Mouse (Mus musculus) heart, embryonic 15.5 days (tissue): ENCODE results near the gene 1700020L24Rik. TPM values are rescaled to one million over a fixed set of nuclear protein-coding genes. Genes with fewer than 3 reads are reported as not detected.

ENCODE experiments used
- ATAC-seq: fragments of 200-750 bp; cut with Nextera tagmentation; replicated peaks from 2 replicates; pipeline ENCODE4 v1.8.0; 2017; ENCODE audit warnings: low read depth, moderate TSS enrichment; ENCODE audit not compliant: insufficient number of reproducible peaks, insufficient read depth, low FRiP score
- H3K27ac ChIP-seq: fragments of 300-500 bp; sonication (generic); 2 replicates; pipeline ENCODE4 v1.5.1; 2015; ENCODE audit warnings: mild to moderate bottlenecking, inconsistent platforms
- H3K27me3 ChIP-seq: fragments of 300-500 bp; sonication (generic); 2 replicates; pipeline ENCODE4 v1.6.1; 2015; ENCODE audit warnings: inconsistent platforms
- H3K36me3 ChIP-seq: fragments of 300-500 bp; sonication (generic); 2 replicates; pipeline ENCODE4 v1.6.1; 2015; ENCODE audit warnings: mild to moderate bottlenecking, inconsistent platforms
- H3K4me1 ChIP-seq: fragments of 300-500 bp; sonication (generic); replicated peaks from 2 replicates; pipeline ENCODE4 v1.6.1; 2015; ENCODE audit warnings: inconsistent platforms
- H3K4me2 ChIP-seq: fragments of 300-500 bp; sonication (generic); 2 replicates; pipeline ENCODE4 v1.6.1; 2015; ENCODE audit warnings: inconsistent platforms, mild to moderate bottlenecking, moderate library complexity
- H3K4me3 ChIP-seq: fragments of 300-500 bp; sonication (generic); 2 replicates; pipeline ENCODE4 v1.5.1; 2015; ENCODE audit warnings: mild to moderate bottlenecking, inconsistent platforms
- H3K9ac ChIP-seq: fragments of 300-500 bp; sonication (generic); 2 replicates; pipeline ENCODE4 v1.6.1; 2015; ENCODE audit warnings: mild to moderate bottlenecking, inconsistent platforms
- H3K9me3 ChIP-seq: fragments of 300-500 bp; sonication (generic); replicated peaks from 2 replicates; pipeline ENCODE4 v1.6.1; 2016; ENCODE audit warnings: inconsistent platforms
- WGBS: fragments of 180-500 bp; shearing (Covaris S2); methylation state at CpG from one replicate; pipeline ENCODE4 v1.1.7; 2015; ENCODE audit warnings: mixed read lengths; 5-methylcytosine and 5-hydroxymethylcytosine counted together
- polyA plus RNA-seq: library from polyadenylated mRNA; unstranded; fragments of >200 nt; fragmentation: Nextera tagmentation; extraction: Ambion mirVana; gene quantifications from 2 replicates; pipeline ENCODE4 v1.2.1, GENCODE M21; 2015

1700020L24Rik gene
- 0.82 and 1.4 TPM in 2 replicates for polyA plus RNA-seq

GRCm38 (mm10) chr11:83437377-83437776, at the start of gene 1700020L24Rik:
1700020L24Rik (plus strand) TSS chr11:83437677.
- H3K36me3 ChIP-seq = no peaks in the 10 kb centered on the region
- peaks cover 20% of the 10 kb centered on the region for H3K4me1 ChIP-seq
- H3K4me2 ChIP-seq = no peak within 1 kb of the TSS
- H3K9me3 ChIP-seq = no peaks in the 10 kb centered on the region
- no peak for ATAC-seq
- H3K27ac ChIP-seq = no peak within 1 kb of the TSS
- peaks cover 13% of the 10 kb centered on the region for H3K27me3 ChIP-seq
- 76% methylated on average over 1 of the region's 1 CpGs for WGBS
- no peak within 1 kb of the TSS for H3K4me3 ChIP-seq
- H3K9ac ChIP-seq = no peak within 1 kb of the TSS

DNA sequence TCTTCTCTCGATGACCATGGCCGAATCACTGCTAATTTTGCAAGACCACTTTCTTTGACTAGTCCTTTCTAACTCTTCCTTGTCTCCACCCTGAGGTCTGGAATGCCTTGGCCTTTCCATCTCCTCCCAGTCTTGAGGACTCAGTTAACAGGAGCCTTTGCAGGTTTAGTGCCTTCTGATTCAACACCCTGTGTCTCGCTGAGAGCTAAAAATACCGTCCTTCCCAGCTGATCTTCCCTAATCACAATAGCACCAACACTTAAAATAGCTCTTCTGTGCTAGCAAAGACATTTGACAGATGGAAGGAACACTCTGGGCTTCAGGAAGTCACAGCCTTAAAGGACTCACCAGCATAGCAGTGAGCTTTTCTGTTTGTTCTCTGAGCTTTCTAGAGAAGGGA, 44.4 kb upstream of the 1700020L24Rik start:
- peak; percentile 69; the same call in 1 of the 2 replicates for ATAC-seq
- Histone ChIP-seq H3K9me3 (no peaks in the 10 kb centered on the region), H3K4me3 (no peak overlapping the region), H3K9ac (no peak overlapping the region), H3K27ac (peak overlapping the region; percentile 89), H3K27me3 (no peaks in the 10 kb centered on the region), H3K4me2 (peak overlapping the region; percentile 44), H3K4me1 (peaks cover 32% of the 10 kb centered on the region), H3K36me3 (peaks cover 12% of the 10 kb centered on the region; the same call in 1 of the 2 replicates)
- WGBS = 34% methylated on average over 4 of the region's 4 CpGs

DNA sequence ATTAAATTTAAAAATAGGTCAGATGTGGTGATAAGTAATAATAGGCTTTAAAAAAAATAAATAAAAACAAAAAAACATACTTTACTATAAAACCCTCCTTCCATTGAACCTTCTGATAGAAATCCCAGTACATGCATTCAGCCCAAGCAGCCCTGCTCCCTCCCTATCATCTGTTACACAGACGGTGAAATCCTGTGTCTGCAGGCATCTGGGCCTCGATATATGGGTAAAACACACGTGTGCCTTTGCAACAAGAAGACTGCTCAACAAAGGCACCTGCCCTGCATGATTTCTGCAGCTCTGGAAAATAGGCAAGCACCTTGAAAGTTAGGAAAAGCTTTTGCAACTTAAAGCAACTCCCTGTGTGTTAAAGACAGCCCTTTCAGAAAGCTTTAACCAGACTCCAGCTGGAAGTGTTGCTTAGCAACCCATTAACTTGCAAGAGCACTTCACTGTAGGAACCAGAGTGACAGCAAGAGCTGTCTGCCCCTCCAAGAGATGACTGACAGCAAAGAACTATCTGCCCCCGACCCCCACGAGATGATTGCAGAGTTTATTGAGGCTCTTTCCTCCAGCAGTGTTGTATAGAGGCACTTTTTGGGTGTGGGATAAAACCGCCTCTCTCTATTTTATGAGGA, 42.6 kb upstream of the 1700020L24Rik start:
- WGBS = 32% methylated on average over 6 of the region's 6 CpGs
- Histone ChIP-seq H3K36me3 (peaks cover 19% of the 10 kb centered on the region), H3K9me3 (no peaks in the 10 kb centered on the region), H3K9ac (no peak overlapping the region), H3K4me2 (0 out of 2 replicates have a peak overlapping the region, but pooled peaks have one; percentile 7), H3K4me3 (no peak overlapping the region), H3K27me3 (no peaks in the 10 kb centered on the region), H3K4me1 (peaks cover 32% of the 10 kb centered on the region), H3K27ac (peak overlapping the region; percentile 29; the same call in 1 of the 2 replicates)
- no peak for ATAC-seq

GRCm38 (mm10) chr11:83397626-83398025, 39.9 kb upstream of the 1700020L24Rik start:
- 83% methylated on average over 7 of the region's 7 CpGs for WGBS
- Histone ChIP-seq H3K9me3 (no peaks in the 10 kb centered on the region), H3K36me3 (peaks cover 18% of the 10 kb centered on the region), H3K4me1 (peaks cover 20% of the 10 kb centered on the region), H3K27me3 (no peaks in the 10 kb centered on the region), H3K27ac (no peak overlapping the region), H3K4me2 (no peak overlapping the region), H3K4me3 (no peak overlapping the region), H3K9ac (no peak overlapping the region)
- ATAC-seq = no peak

DNA sequence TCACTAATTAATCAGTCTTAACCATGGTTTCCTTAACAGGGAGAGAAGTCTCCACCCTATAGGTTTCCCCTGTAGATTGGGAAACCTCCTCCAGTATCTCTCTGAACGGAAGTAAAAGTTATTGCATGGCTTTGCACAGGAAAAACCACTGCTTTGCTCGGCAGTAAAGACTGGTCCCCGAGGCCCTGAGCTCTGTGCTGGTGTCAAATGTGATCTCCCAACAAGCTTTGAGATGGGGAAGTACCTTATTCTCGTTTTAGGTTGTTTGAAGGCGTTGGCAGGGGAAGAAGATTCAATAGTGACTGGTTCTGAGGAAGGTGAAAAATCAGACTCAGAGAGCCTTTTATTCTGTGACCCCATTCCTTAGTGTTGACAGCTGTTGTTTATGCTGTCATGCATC, 38.8 kb upstream of the 1700020L24Rik start:
- no peaks in the 10 kb centered on the region for H3K27me3 ChIP-seq
- 71% methylated on average over 5 of the region's 5 CpGs for WGBS
- no peak overlapping the region for H3K27ac ChIP-seq
- H3K4me1 ChIP-seq = peaks cover 15% of the 10 kb centered on the region
- H3K9ac ChIP-seq = no peak overlapping the region
- H3K36me3 ChIP-seq = peaks cover 26% of the 10 kb centered on the region
- H3K4me3 ChIP-seq = no peak overlapping the region
- no peak for ATAC-seq
- H3K9me3 ChIP-seq = no peaks in the 10 kb centered on the region
- H3K4me2 ChIP-seq = no peak overlapping the region

- Histone ChIP-seq H3K4me3 (no peak overlapping the region), H3K36me3 (peaks cover 23% of the 10 kb centered on the region), H3K9ac (no peak overlapping the region), H3K27ac (no peak overlapping the region), H3K4me1 (peaks cover 13% of the 10 kb centered on the region; the same call in 1 of the 2 replicates), H3K9me3 (no peaks in the 10 kb centered on the region), H3K4me2 (no peak overlapping the region), H3K27me3 (no peaks in the 10 kb centered on the region)
- 63% methylated on average over 7 of the region's 7 CpGs for WGBS
- ATAC-seq = no peak
These were observed 33.7 kb upstream of the 1700020L24Rik start for GRCm38 (mm10) chr11:83403787-83404186.

DNA sequence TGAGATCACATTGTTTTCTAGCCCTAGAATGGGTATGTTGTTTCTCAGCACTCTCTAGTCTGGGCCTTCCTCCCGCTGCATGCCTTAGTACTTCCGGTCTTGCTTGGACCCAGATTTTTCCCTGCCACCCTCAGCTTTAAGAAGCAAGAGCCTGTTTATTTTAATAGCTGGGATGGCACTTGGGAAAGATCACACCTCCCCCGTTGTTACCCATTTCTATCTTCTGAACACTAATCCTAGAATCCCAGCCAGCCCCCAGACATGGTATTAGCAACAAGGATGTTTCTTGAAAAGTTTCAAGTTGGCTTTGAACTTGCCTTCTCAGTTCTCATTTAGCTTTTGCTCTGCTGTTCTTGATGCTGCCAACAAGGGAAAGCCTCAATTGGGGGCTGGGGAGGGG, 31.1 kb upstream of the 1700020L24Rik start:
- no peak overlapping the region for H3K4me3 ChIP-seq
- ATAC-seq = no peak
- H3K9ac ChIP-seq = no peak overlapping the region
- peaks cover 24% of the 10 kb centered on the region for H3K4me1 ChIP-seq
- no peaks in the 10 kb centered on the region for H3K9me3 ChIP-seq
- no peak overlapping the region for H3K27ac ChIP-seq
- no peak overlapping the region for H3K4me2 ChIP-seq
- H3K27me3 ChIP-seq = peaks cover 5% of the 10 kb centered on the region; the same call in 1 of the 2 replicates
- WGBS = 48% methylated on average over 3 of the region's 3 CpGs
- H3K36me3 ChIP-seq = peaks cover 18% of the 10 kb centered on the region; the same call in 1 of the 2 replicates

DNA sequence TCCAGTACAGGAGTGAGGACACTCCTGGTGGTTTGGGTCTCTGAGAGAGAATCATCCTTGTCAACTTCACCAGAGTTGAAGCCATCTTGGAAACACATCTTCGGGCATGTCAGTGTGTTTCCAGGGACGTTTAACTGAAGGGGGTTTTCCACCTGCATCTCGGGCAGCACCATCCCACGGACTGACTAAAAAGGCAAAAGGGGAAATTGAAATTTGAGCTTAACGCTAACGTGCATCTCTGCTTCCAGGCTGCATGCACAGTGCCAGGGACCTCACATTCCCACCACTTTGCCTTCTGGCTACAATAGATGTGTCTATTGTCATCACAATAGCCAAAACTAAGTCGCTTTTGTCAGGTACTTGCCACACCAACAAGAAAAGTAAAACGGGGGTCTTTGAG, 29.2 kb upstream of the 1700020L24Rik start:
- H3K4me3 ChIP-seq = no peak overlapping the region
- no peak overlapping the region for H3K9ac ChIP-seq
- no peak overlapping the region for H3K27ac ChIP-seq
- H3K36me3 ChIP-seq = peaks cover 8% of the 10 kb centered on the region; the same call in 1 of the 2 replicates
- no peak for ATAC-seq
- 42% methylated on average over 8 of the region's 8 CpGs for WGBS
- peaks cover 9% of the 10 kb centered on the region; the same call in 1 of the 2 replicates for H3K27me3 ChIP-seq
- no peak overlapping the region for H3K4me2 ChIP-seq
- H3K9me3 ChIP-seq = no peaks in the 10 kb centered on the region
- peaks cover 24% of the 10 kb centered on the region for H3K4me1 ChIP-seq

GRCm38 (mm10) chr11:83409087-83409754, 28.3 kb upstream of the 1700020L24Rik start, which contains the start of gene Rasl10b:
Rasl10b (plus strand) TSS chr11:83409137.
- H3K36me3 ChIP-seq = no peaks in the 10 kb centered on the region
- peak; percentile 63 for ATAC-seq
- H3K27me3 ChIP-seq = peaks cover 9% of the 10 kb centered on the region; the same call in 1 of the 2 replicates
- peak within 1 kb of the TSS; percentile 91 for H3K4me2 ChIP-seq
- WGBS = 1% methylated on average over 18 of the region's 44 CpGs
- H3K4me1 ChIP-seq = peaks cover 24% of the 10 kb centered on the region
- peak within 1 kb of the TSS; percentile 87 for H3K4me3 ChIP-seq
- H3K9ac ChIP-seq = peak within 1 kb of the TSS; percentile 73
- H3K9me3 ChIP-seq = no peaks in the 10 kb centered on the region
- peak within 1 kb of the TSS; percentile 38; the same call in 1 of the 2 replicates for H3K27ac ChIP-seq

GRCm38 (mm10) chr11:83409792-83410291, 27.6 kb upstream of the 1700020L24Rik start:
- H3K27ac ChIP-seq = peak overlapping the region; percentile 38; the same call in 1 of the 2 replicates
- WGBS = 3% methylated on average over 26 of the region's 40 CpGs

GRCm38 (mm10) chr11:83410510-83410909, 27.0 kb upstream of the 1700020L24Rik start:
- Histone ChIP-seq H3K27ac (no peak overlapping the region), H3K9ac (no peak overlapping the region), H3K4me2 (peak overlapping the region; percentile 91), H3K36me3 (no peaks in the 10 kb centered on the region), H3K27me3 (peaks cover 9% of the 10 kb centered on the region; the same call in 1 of the 2 replicates), H3K4me1 (peaks cover 24% of the 10 kb centered on the region), H3K4me3 (peak overlapping the region; percentile 87), H3K9me3 (no peaks in the 10 kb centered on the region)
- no peak for ATAC-seq
- 71% methylated on average over 6 of the region's 6 CpGs for WGBS

More at GRCm38 (mm10) chr11:83409792-83410291, 27.6 kb upstream of the 1700020L24Rik start:
- H3K4me2 ChIP-seq = peak overlapping the region; percentile 91
- H3K9me3 ChIP-seq = no peaks in the 10 kb centered on the region
- H3K9ac ChIP-seq = peak overlapping the region; percentile 73
- 0 out of 2 replicates have a peak, but pooled peaks have one; percentile 25 for ATAC-seq
- H3K36me3 ChIP-seq = no peaks in the 10 kb centered on the region
- H3K27me3 ChIP-seq = peaks cover 9% of the 10 kb centered on the region; the same call in 1 of the 2 replicates
- peaks cover 24% of the 10 kb centered on the region for H3K4me1 ChIP-seq
- peak overlapping the region; percentile 87 for H3K4me3 ChIP-seq
